Mouse (Mus musculus) neural tube, embryonic 13.5 days (tissue): ENCODE data around the gene Mrs2. TPM values are rescaled to one million over a fixed set of nuclear protein-coding genes. Genes with fewer than 3 reads are reported as not detected.

Experiments
- ATAC-seq: fragments of 200-750 bp; cut with Nextera tagmentation; 2 replicates; pipeline ENCODE4 v1.8.0; 2017; ENCODE audit warnings: low read depth, mild to moderate bottlenecking, moderate TSS enrichment, moderate library complexity
- H3K27ac ChIP-seq: fragments of 300-500 bp; sonication (generic); replicated peaks from 2 replicates; pipeline ENCODE4 v1.5.1; 2015; ENCODE audit warnings: moderate library complexity, mild to moderate bottlenecking, inconsistent platforms
- H3K27me3 ChIP-seq: fragments of 300-500 bp; sonication (generic); 2 replicates; pipeline ENCODE4 v1.6.1; 2015; ENCODE audit warnings: mild to moderate bottlenecking, inconsistent platforms
- H3K36me3 ChIP-seq: fragments of 300-500 bp; sonication (generic); 2 replicates; pipeline ENCODE4 v1.6.1; 2015; ENCODE audit warnings: mild to moderate bottlenecking, inconsistent platforms
- H3K4me1 ChIP-seq: fragments of 300-500 bp; sonication (generic); replicated peaks from 2 replicates; pipeline ENCODE4 v1.6.1; 2015; ENCODE audit warnings: inconsistent platforms
- H3K4me2 ChIP-seq: fragments of 300-500 bp; sonication (generic); 2 replicates; pipeline ENCODE4 v1.6.1; 2015; ENCODE audit warnings: inconsistent platforms, mild to moderate bottlenecking, moderate library complexity
- H3K4me3 ChIP-seq: fragments of 300-500 bp; sonication (generic); 2 replicates; pipeline ENCODE4 v1.5.1; 2015; ENCODE audit warnings: mild to moderate bottlenecking, inconsistent platforms
- H3K9ac ChIP-seq: fragments of 300-500 bp; sonication (generic); 2 replicates; pipeline ENCODE4 v1.6.1; 2015; ENCODE audit warnings: moderate library complexity, mild to moderate bottlenecking, inconsistent platforms
- H3K9me3 ChIP-seq: fragments of 300-500 bp; sonication (generic); 2 replicates; pipeline ENCODE4 v1.6.1; 2016; ENCODE audit warnings: inconsistent platforms
- WGBS: fragments of 180-500 bp; shearing (Covaris S2); methylation state at CpG from one replicate; pipeline ENCODE4 v1.1.7; 2015; 5-methylcytosine and 5-hydroxymethylcytosine counted together
- polyA plus RNA-seq: library from polyadenylated mRNA; unstranded; fragments of >200 nt; fragmentation: Nextera tagmentation; extraction: Ambion mirVana; gene quantifications from 2 replicates; pipeline ENCODE4 v1.2.1, GENCODE M21; 2015

Mrs2 gene
- polyA plus RNA-seq, 1 experiment from 2014 or later = 16.7 TPM

- Histone ChIP-seq H3K27ac (no peak overlapping the region), H3K9ac (no peak overlapping the region), H3K4me3 (no peak overlapping the region), H3K9me3 (no peaks in the 10 kb centered on the region), H3K4me1 (peaks cover 25% of the 10 kb centered on the region), H3K27me3 (no peaks in the 10 kb centered on the region), H3K4me2 (no peak overlapping the region), H3K36me3 (0 out of 2 replicates have a peak, but pooled peaks cover 2% of the 10 kb centered on the region)
- no peak for ATAC-seq
- 74% methylated on average over 4 of the region's 4 CpGs for WGBS
These were observed 2.2 kb upstream of the Mrs2 start for GRCm38 (mm10) chr13:25022386-25022785.

GRCm38 (mm10) chr13:25020540-25020892 lies 337 bp upstream of the Mrs2 start:
- WGBS = 55% methylated on average over 4 of the region's 4 CpGs
- peak overlapping the region; percentile 87 for H3K27ac ChIP-seq
- peak overlapping the region; percentile 74 for H3K4me2 ChIP-seq
- H3K4me3 ChIP-seq = peak overlapping the region; percentile 93
- H3K9ac ChIP-seq = peak overlapping the region; percentile 95
- no peaks in the 10 kb centered on the region for H3K9me3 ChIP-seq
- H3K36me3 ChIP-seq = 0 out of 2 replicates have a peak, but pooled peaks cover 8% of the 10 kb centered on the region
- ATAC-seq = no peak; the same call in 1 of the 2 replicates
- peaks cover 25% of the 10 kb centered on the region for H3K4me1 ChIP-seq
- no peaks in the 10 kb centered on the region for H3K27me3 ChIP-seq

DNA sequence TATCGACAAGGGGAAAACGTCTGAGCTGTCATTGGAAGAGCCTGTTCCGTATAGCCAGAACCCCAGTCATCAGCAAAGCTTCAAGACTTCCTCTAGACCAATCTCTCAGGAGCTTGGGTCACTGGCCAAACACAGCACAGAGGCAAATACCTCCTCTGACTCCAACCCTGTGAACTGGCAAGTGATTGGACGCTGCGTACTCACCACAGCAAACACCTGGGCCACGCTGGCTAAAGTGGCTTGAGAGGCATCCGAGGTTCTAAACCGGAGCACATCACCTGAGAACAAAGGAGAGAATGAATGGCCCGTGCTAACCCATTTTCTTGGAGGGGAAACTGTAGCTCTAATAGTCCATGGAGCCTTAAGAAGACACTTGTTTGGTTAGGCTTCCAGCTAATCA lies 1.9 kb downstream of the Mrs2 start:
- Histone ChIP-seq H3K27me3 (no peaks in the 10 kb centered on the region), H3K36me3 (0 out of 2 replicates have a peak, but pooled peaks cover 8% of the 10 kb centered on the region), H3K4me1 (peaks cover 25% of the 10 kb centered on the region), H3K27ac (no peak overlapping the region), H3K9me3 (no peaks in the 10 kb centered on the region), H3K9ac (peak overlapping the region; percentile 17; the same call in 1 of the 2 replicates), H3K4me2 (peak overlapping the region; percentile 74), H3K4me3 (no peak overlapping the region)
- 90% methylated on average over 9 of the region's 9 CpGs for WGBS
- ATAC-seq = no peak

GRCm38 (mm10) chr13:25007115-25007514 lies 13.1 kb downstream of the Mrs2 start:
- 75% methylated on average over 7 of the region's 8 CpGs for WGBS
- Histone ChIP-seq H3K27me3 (no peaks in the 10 kb centered on the region), H3K27ac (no peak overlapping the region), H3K4me1 (no peaks in the 10 kb centered on the region), H3K4me2 (no peak overlapping the region), H3K4me3 (no peak overlapping the region), H3K9ac (no peak overlapping the region), H3K9me3 (no peaks in the 10 kb centered on the region), H3K36me3 (peaks cover 36% of the 10 kb centered on the region)
- no peak for ATAC-seq

- no peak for ATAC-seq
- no peak overlapping the region for H3K9ac ChIP-seq
- peaks cover 75% of the 10 kb centered on the region for H3K36me3 ChIP-seq
These were observed 17.2 kb downstream of the Mrs2 start for GRCm38 (mm10) chr13:25002965-25003364.

GRCm38 (mm10) chr13:24999538-24999937 lies 20.6 kb downstream of the Mrs2 start:
- Histone ChIP-seq H3K4me2 (no peak overlapping the region), H3K36me3 (peaks cover 87% of the 10 kb centered on the region), H3K4me1 (no peaks in the 10 kb centered on the region), H3K9me3 (no peaks in the 10 kb centered on the region), H3K27me3 (no peaks in the 10 kb centered on the region), H3K4me3 (no peak overlapping the region), H3K9ac (no peak overlapping the region), H3K27ac (no peak overlapping the region)
- WGBS = 94% methylated on average over 2 of the region's 2 CpGs
- ATAC-seq = no peak

More at GRCm38 (mm10) chr13:25002965-25003364, 17.2 kb downstream of the Mrs2 start:
- Histone ChIP-seq H3K9me3 (no peaks in the 10 kb centered on the region), H3K4me2 (no peak overlapping the region), H3K27ac (no peak overlapping the region), H3K4me1 (no peaks in the 10 kb centered on the region), H3K27me3 (no peaks in the 10 kb centered on the region), H3K4me3 (no peak overlapping the region)

GRCm38 (mm10) chr13:24993160-24993559 lies 27.0 kb downstream of the Mrs2 start:
- Histone ChIP-seq H3K27me3 (no peaks in the 10 kb centered on the region), H3K4me2 (no peak overlapping the region), H3K27ac (no peak overlapping the region), H3K36me3 (peaks cover 85% of the 10 kb centered on the region), H3K9ac (no peak overlapping the region), H3K4me1 (no peaks in the 10 kb centered on the region), H3K4me3 (no peak overlapping the region), H3K9me3 (no peaks in the 10 kb centered on the region)
- WGBS = 31% methylated on average over 2 of the region's 2 CpGs
- ATAC-seq = no peak

DNA sequence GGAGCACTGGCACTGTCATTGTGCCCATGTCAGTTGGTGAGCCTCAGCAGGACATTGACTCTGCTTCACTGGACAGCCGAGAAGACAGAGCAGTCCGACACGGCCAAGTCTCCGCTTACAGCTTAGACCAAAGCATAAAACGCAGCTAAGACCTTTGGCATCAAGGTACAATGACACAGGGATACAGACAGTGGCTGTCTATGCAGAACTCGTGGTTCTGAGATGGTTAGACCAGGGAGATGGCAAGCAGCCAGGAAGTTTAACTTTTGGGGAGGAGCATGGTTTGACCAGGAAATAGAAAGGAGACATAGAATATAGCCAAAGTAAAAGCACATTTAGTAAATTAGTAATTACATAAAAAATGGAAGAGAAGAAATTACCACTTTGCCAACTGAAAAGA lies 31.2 kb downstream of the Mrs2 start:
- Histone ChIP-seq H3K9me3 (no peaks in the 10 kb centered on the region), H3K4me3 (no peak overlapping the region), H3K36me3 (peaks cover 49% of the 10 kb centered on the region), H3K9ac (no peak overlapping the region), H3K4me1 (no peaks in the 10 kb centered on the region), H3K4me2 (no peak overlapping the region), H3K27ac (no peak overlapping the region), H3K27me3 (no peaks in the 10 kb centered on the region)
- no peak for ATAC-seq
- WGBS = 84% methylated on average over 6 of the region's 6 CpGs

- 39% methylated on average over 7 of the region's 7 CpGs for WGBS
- Histone ChIP-seq H3K27ac (no peak overlapping the region), H3K4me3 (no peak overlapping the region), H3K9ac (no peak overlapping the region), H3K4me1 (no peaks in the 10 kb centered on the region), H3K27me3 (no peaks in the 10 kb centered on the region), H3K36me3 (peaks cover 43% of the 10 kb centered on the region), H3K9me3 (no peaks in the 10 kb centered on the region), H3K4me2 (no peak overlapping the region)
- peak; percentile 81 for ATAC-seq
These were observed 31.8 kb downstream of the Mrs2 start for GRCm38 (mm10) chr13:24988391-24988790.

DNA sequence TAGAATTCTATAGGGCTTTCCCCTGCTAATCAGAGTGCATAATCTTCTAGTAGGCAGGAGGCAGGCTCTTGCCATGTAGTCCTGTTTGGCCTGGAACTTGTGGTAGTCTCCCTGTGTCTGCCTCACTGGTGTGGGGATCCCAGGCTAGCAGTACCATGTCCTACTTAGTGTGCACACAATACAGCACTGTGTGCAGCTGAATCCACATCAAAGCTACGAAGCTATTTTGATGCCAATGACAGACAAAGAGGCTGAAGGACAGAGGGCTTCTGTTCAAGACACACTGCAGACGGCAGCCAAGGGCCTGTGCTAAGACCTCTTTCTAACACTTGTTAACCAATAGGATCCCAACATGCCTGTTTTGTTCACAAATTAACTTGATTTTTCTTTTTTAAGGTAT lies 34.7 kb downstream of the Mrs2 start:
- Histone ChIP-seq H3K9ac (no peak overlapping the region), H3K4me2 (no peak overlapping the region), H3K4me1 (no peaks in the 10 kb centered on the region), H3K9me3 (no peaks in the 10 kb centered on the region), H3K4me3 (no peak overlapping the region), H3K36me3 (peaks cover 23% of the 10 kb centered on the region), H3K27ac (no peak overlapping the region), H3K27me3 (no peaks in the 10 kb centered on the region)
- ATAC-seq = no peak
- 48% methylated on average over 2 of the region's 2 CpGs for WGBS

- Histone ChIP-seq H3K36me3 (peaks cover 8% of the 10 kb centered on the region), H3K4me1 (no peaks in the 10 kb centered on the region), H3K9me3 (no peaks in the 10 kb centered on the region), H3K9ac (no peak overlapping the region), H3K27ac (no peak overlapping the region), H3K4me3 (no peak overlapping the region), H3K27me3 (no peaks in the 10 kb centered on the region), H3K4me2 (no peak overlapping the region)
- 91% methylated on average over 6 of the region's 6 CpGs for WGBS
- ATAC-seq = no peak
These were observed 39.1 kb downstream of the Mrs2 start for GRCm38 (mm10) chr13:24981031-24981430.

DNA sequence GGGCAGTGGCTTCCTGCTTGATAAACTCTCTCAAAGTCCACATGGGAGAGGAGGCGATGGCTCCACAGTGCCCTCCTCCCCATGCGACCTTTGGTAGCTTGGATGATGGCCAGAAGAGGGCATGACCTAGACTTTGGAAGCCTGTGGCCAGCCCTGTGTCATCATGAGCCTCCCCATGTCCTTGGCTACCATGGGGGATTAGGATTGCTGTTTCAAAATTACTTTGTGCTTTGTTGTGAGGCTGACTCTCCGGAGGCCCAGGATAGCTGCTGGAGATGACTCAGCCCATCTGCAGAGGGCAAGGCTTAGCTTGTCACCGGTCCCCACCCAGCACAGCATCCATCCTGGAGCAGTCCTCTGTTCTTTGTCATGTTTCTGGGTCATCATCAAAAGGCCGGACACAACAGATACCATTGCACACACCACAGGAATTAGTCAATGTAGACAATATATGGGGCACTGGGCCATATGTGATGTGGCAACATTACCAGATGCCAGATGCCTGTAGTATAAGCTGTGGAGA lies 42.3 kb downstream of the Mrs2 start:
- Histone ChIP-seq H3K9ac (no peak overlapping the region), H3K4me1 (no peaks in the 10 kb centered on the region), H3K27me3 (no peaks in the 10 kb centered on the region), H3K4me3 (no peak overlapping the region), H3K36me3 (no peaks in the 10 kb centered on the region; the same call in none of the 2 replicates), H3K27ac (no peak overlapping the region), H3K4me2 (no peak overlapping the region), H3K9me3 (no peaks in the 10 kb centered on the region)
- no peak for ATAC-seq
- 86% methylated on average over 5 of the region's 5 CpGs for WGBS

DNA sequence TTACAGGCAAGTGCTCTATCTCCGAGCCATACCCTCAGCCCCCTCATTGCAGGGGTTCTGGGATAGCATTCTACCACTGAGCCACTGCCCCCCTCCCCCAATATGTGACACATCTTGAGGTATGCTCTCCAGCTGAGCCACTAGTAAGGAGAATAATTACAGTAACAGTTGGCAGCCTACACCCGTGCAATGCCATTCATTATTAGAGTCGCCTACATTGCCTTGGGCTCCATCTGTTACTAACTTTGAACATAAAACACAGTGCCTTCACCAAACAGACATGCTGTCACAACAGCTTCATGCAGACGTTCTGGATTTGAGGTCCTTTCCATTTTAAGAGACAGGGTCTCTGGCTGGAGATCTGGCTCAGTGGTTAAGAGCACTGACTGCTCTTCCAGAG lies 43.8 kb downstream of the Mrs2 start:
- H3K9me3 ChIP-seq = no peaks in the 10 kb centered on the region
- H3K4me3 ChIP-seq = no peak overlapping the region
- no peaks in the 10 kb centered on the region for H3K27me3 ChIP-seq
- H3K36me3 ChIP-seq = no peaks in the 10 kb centered on the region
- no peak overlapping the region for H3K27ac ChIP-seq
- no peaks in the 10 kb centered on the region for H3K4me1 ChIP-seq
- ATAC-seq = peak; percentile 71; the same call in 1 of the 2 replicates
- H3K9ac ChIP-seq = no peak overlapping the region
- no peak overlapping the region for H3K4me2 ChIP-seq
- WGBS = 42% methylated on average over 4 of the region's 4 CpGs
